Mouse (Mus musculus) heart, embryonic 13.5 days (tissue): ENCODE data around the gene Zfp704. TPM values are rescaled to one million over a fixed set of nuclear protein-coding genes. Genes with fewer than 3 reads are reported as not detected.

Experiments
- ATAC-seq: fragments of 200-750 bp; cut with Nextera tagmentation; 2 replicates; pipeline ENCODE4 v1.8.0; 2017; ENCODE audit warnings: moderate TSS enrichment; ENCODE audit not compliant: insufficient number of reproducible peaks, low FRiP score, low TSS enrichment; ENCODE audit errors: extremely low read depth
- H3K27ac ChIP-seq: fragments of 300-500 bp; sonication (generic); replicated peaks from 2 replicates; pipeline ENCODE4 v1.5.1; 2015; ENCODE audit warnings: moderate library complexity, mild to moderate bottlenecking, inconsistent platforms
- H3K27me3 ChIP-seq: fragments of 300-500 bp; sonication (generic); replicated peaks from 2 replicates; pipeline ENCODE4 v1.6.1; 2015; ENCODE audit warnings: mild to moderate bottlenecking, inconsistent platforms
- H3K36me3 ChIP-seq: fragments of 300-500 bp; sonication (generic); 2 replicates; pipeline ENCODE4 v1.6.1; 2015; ENCODE audit warnings: mild to moderate bottlenecking, inconsistent platforms
- H3K4me1 ChIP-seq: fragments of 300-500 bp; sonication (generic); 2 replicates; pipeline ENCODE4 v1.6.1; 2015; ENCODE audit warnings: inconsistent platforms
- H3K4me2 ChIP-seq: fragments of 300-500 bp; sonication (generic); 2 replicates; pipeline ENCODE4 v1.6.1; 2015; ENCODE audit warnings: inconsistent platforms, mild to moderate bottlenecking, moderate library complexity
- H3K4me3 ChIP-seq: fragments of 300-500 bp; sonication (generic); 2 replicates; pipeline ENCODE4 v1.5.1; 2015; ENCODE audit warnings: moderate library complexity, mild to moderate bottlenecking, inconsistent platforms
- H3K9ac ChIP-seq: fragments of 300-500 bp; sonication (generic); 2 replicates; pipeline ENCODE4 v1.6.1; 2015; ENCODE audit warnings: inconsistent platforms, mild to moderate bottlenecking, moderate library complexity
- H3K9me3 ChIP-seq: fragments of 300-500 bp; sonication (generic); 2 replicates; pipeline ENCODE4 v1.6.1; 2016; ENCODE audit warnings: inconsistent platforms
- WGBS: fragments of 180-500 bp; shearing (Covaris S2); methylation state at CpG from one replicate; pipeline ENCODE4 v1.1.7; 2015; ENCODE audit warnings: mixed read lengths; 5-methylcytosine and 5-hydroxymethylcytosine counted together
- polyA plus RNA-seq: library from polyadenylated mRNA; unstranded; fragments of >200 nt; fragmentation: Nextera tagmentation; extraction: Ambion mirVana; gene quantifications from 2 replicates; pipeline ENCODE4 v1.2.1, GENCODE M21; 2015

Zfp704 gene
- polyA plus RNA-seq, 1 experiment from 2014 or later: 6.5 TPM

DNA sequence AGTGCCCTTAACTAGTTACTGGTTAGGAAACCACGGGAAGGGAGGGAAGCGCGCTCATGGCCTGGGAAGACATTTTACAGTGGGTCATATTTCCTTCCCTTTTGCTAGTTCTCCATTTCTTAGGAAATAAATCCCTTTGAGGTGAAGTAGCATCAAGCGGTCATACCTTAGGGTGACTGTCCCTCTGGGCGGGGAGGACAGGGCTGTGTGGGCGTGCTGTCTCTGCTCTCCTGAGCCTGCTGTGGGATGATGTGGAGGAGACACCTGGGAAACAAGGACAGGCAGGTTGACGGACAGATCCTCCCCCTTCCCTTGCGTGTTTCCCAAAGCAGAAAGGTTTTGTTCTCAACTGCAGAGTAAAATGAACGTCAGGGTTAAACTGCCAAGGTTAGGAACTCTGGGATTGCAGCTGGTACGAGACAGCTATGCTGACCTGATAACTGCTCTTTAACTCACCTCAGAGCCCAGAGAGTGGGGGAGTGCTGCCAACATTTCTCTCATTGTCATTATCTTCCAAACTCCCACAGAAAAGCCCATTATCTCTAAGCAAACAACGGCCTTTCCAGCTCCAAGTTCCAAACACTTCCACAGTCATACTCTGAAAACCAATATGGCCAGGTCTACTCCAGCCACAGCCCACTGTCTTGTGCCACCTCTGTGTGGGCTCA is 170.1 kb downstream of the Zfp704 start:
- 57% methylated on average over 11 of the region's 11 CpGs for WGBS
- Histone ChIP-seq H3K4me2 (no peak overlapping the region), H3K4me3 (no peak overlapping the region), H3K27me3 (no peaks in the 10 kb centered on the region), H3K4me1 (peaks cover 74% of the 10 kb centered on the region), H3K36me3 (peaks cover 36% of the 10 kb centered on the region), H3K9me3 (no peaks in the 10 kb centered on the region), H3K9ac (no peak overlapping the region), H3K27ac (peak overlapping the region; percentile 97)
- no peak for ATAC-seq

DNA sequence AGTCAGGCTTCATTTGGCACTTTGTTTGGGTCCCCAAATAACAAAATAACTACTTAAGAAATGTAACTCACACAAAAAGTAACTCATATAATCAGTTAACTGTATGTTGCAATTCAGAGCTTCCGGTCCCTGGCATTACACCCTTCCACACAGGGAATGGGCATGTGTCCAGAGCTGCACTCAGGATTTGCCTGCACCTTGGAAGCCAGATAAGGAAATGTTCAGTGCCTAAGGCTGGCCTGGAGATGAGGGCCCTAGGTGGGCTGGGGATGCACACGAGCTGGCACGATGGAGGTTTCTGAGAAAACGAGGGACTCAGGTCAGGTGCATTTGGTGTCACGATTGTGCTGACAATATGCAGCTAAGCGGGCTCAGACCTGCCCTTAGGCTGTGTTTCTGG is 173.6 kb downstream of the Zfp704 start:
- ATAC-seq: no peak
- no peak overlapping the region for H3K4me3 ChIP-seq
- WGBS: 51% methylated on average over 6 of the region's 6 CpGs
- peak overlapping the region; percentile 71 for H3K27ac ChIP-seq
- no peak overlapping the region for H3K9ac ChIP-seq
- H3K27me3 ChIP-seq: no peaks in the 10 kb centered on the region
- no peak overlapping the region for H3K4me2 ChIP-seq
- peaks cover 34% of the 10 kb centered on the region for H3K36me3 ChIP-seq
- peaks cover 69% of the 10 kb centered on the region for H3K4me1 ChIP-seq
- H3K9me3 ChIP-seq: no peaks in the 10 kb centered on the region

DNA sequence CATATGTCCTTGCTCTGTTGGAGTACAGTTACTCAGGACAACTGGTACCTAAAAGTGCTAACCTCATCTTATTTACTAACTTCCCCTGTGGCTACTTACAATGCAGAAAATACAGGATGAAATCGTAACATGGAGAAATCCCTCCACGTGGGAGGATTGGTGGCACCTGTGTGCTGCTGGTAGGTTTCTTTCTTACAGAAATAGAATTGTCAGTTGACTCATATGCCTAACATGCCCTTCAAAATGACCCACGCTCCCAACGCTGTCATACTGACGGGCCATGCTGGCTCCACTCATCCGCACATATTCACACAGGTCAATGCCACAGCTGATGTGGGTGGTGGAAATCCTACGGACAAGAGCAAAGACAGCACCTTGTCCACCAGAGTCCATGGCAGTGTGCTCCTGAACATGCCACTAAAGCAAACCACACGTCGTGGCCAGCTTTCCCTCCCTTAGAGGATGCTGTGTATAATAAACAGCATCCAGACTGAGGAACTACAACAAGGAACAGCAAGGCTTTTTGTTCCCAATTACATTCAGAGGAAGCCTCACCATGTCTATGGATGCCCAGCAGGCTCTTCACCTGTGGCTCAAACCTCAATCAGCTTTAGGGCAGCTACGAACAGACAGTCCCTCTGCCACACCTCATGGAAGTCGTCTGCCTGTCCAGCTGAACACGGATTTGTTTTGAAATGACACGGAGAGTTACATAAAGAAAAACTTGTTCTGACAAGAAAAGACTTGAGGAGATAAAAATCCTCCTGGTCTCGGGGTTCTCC is 175.3 kb downstream of the Zfp704 start:
- no peak overlapping the region for H3K9ac ChIP-seq
- H3K9me3 ChIP-seq: no peaks in the 10 kb centered on the region
- peaks cover 58% of the 10 kb centered on the region for H3K4me1 ChIP-seq
- ATAC-seq: no peak
- H3K27me3 ChIP-seq: no peaks in the 10 kb centered on the region
- H3K27ac ChIP-seq: no peak overlapping the region
- H3K36me3 ChIP-seq: peaks cover 34% of the 10 kb centered on the region
- no peak overlapping the region for H3K4me2 ChIP-seq
- H3K4me3 ChIP-seq: no peak overlapping the region
- WGBS: 68% methylated on average over 14 of the region's 14 CpGs

DNA sequence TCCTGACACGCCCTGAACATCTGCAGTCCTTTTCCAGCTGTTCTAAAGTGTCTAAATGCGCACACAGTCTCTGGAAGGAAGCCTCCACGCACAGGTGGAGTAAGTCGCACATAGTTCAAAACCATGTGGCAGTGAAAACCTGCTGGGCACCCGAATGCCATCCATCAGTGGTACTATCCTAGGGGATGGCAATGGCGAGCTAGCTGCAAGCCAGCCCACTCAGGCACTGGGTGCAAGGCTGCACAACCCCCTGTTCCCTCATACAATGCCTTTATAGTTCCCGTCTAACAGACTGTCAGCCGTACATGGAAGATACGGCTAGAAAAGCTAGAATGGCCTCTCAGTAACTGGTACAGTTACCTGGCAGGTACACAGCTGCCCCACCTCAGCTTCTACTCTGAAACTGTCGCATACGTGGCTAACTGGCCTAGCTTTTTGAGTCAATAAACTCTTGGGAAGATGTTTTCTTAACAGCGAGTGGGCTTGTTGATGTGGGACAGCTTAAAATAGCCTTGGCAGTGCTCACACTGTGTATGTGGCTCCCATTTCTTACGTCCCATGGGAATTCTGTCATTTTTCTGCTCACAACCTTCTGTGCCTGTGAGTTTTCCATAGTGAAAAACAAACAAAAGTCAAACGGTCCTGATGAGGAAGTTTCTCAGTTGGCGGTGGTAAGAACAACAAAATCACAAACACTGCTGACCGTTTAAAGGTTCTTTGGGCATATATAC is 176.9 kb downstream of the Zfp704 start:
- Histone ChIP-seq H3K9me3 (no peaks in the 10 kb centered on the region), H3K4me1 (peaks cover 55% of the 10 kb centered on the region), H3K4me2 (no peak overlapping the region), H3K4me3 (no peak overlapping the region), H3K27ac (peak overlapping the region; percentile 38; the same call in 1 of the 2 replicates), H3K36me3 (peaks cover 21% of the 10 kb centered on the region), H3K27me3 (no peaks in the 10 kb centered on the region), H3K9ac (no peak overlapping the region)
- no peak for ATAC-seq
- 78% methylated on average over 16 of the region's 16 CpGs for whole genome bisulfite sequencing

DNA sequence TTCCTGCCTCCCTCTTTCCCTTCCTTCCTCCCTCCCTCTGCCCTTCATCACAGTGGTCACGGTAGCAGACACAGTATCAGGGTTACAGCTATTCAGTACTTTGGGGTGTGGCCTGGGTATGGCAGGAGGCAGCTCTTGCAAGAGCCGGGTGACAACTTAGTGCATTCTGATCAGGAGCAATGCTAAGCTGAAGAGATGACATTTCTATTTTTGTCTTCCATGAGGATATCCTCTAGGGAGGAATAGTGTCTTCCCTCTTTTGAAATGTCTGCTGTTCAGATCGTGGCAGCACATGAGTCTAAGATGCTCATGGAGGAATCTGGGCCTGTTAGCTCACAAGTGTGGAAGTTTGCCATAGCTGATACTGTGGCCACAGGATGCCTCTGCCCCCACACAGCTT is 177.7 kb downstream of the Zfp704 start:
- no peaks in the 10 kb centered on the region for H3K27me3 ChIP-seq
- H3K9ac ChIP-seq: no peak overlapping the region
- H3K27ac ChIP-seq: peak overlapping the region; percentile 38; the same call in 1 of the 2 replicates
- no peak for ATAC-seq
- H3K4me2 ChIP-seq: no peak overlapping the region
- no peaks in the 10 kb centered on the region for H3K9me3 ChIP-seq
- H3K4me1 ChIP-seq: peaks cover 55% of the 10 kb centered on the region
- H3K4me3 ChIP-seq: no peak overlapping the region
- WGBS: 24% methylated on average over 3 of the region's 3 CpGs
- H3K36me3 ChIP-seq: peaks cover 14% of the 10 kb centered on the region

DNA sequence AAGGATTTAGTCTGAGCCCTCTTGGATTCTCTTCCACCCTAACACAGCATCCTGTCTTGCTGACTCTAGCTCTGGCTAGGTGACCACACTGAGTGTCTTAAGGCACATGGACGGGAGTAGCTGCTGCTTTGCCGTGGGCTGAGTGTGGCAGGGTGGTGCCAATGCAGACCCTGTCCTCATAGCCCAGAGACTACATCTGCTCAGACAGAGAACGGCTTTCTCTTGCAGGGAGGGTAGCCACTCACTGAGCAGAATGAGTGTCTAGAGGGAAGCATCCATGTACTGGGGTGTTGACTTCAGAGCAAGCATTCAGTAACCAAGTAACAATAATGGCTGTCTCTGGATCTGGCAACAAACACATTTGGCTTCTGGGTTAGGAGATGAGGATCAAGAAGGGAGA is 179.9 kb downstream of the Zfp704 start:
- Histone ChIP-seq H3K27ac (no peak overlapping the region), H3K27me3 (no peaks in the 10 kb centered on the region), H3K4me2 (no peak overlapping the region), H3K4me1 (peaks cover 36% of the 10 kb centered on the region), H3K9me3 (no peaks in the 10 kb centered on the region), H3K4me3 (no peak overlapping the region), H3K36me3 (peaks cover 8% of the 10 kb centered on the region), H3K9ac (no peak overlapping the region)
- no peak for ATAC-seq
- 87% methylated on average over 3 of the region's 3 CpGs for WGBS

DNA sequence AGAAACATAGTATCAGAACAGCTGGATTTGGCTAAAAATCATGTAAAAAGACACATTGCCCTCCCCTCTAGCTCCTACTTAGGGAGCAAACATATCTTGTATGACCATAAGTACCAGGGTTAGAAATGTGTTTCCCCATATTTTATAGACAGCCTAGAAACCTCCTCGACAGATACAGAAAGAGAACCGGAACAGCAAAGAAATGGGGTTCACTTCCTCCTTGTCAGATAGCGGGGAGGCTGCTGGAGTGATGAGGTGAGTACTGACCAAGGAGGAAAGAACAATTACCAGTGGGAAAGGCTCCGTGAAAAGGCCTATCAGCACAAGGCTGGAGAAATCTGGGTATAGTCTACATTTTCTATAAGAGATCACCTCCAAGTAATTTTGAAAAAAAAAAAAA is 182.1 kb downstream of the Zfp704 start:
- no peak overlapping the region for H3K27ac ChIP-seq
- H3K36me3 ChIP-seq: no peaks in the 10 kb centered on the region
- WGBS: 83% methylated on average over 4 of the region's 4 CpGs
- no peak overlapping the region for H3K9ac ChIP-seq
- peaks cover 21% of the 10 kb centered on the region for H3K4me1 ChIP-seq
- H3K9me3 ChIP-seq: no peaks in the 10 kb centered on the region
- H3K4me2 ChIP-seq: no peak overlapping the region
- ATAC-seq: no peak
- no peaks in the 10 kb centered on the region for H3K27me3 ChIP-seq
- H3K4me3 ChIP-seq: no peak overlapping the region

DNA sequence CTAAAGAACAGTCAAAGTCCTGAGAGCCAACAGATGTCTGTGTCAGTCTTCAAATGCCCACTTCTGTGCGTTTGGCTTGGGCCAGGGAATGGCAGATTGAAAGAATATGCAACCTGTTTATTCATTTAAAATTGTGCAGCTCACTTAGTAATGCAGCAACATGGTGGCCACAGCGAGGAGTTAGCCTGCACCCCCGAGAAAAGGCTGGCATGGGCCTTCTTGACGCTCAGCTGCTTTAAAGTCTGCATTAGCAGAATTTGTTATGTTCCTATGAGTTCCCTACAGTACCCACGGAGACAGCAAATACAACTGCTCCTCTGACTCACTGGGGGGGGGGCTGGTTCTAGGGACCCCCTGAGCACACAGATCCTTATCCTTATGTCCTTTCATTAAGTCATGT is 184.2 kb downstream of the Zfp704 start:
- 83% methylated on average over 5 of the region's 5 CpGs for WGBS
- no peaks in the 10 kb centered on the region for H3K9me3 ChIP-seq
- H3K4me3 ChIP-seq: no peak overlapping the region
- H3K36me3 ChIP-seq: no peaks in the 10 kb centered on the region
- no peak overlapping the region for H3K9ac ChIP-seq
- H3K27ac ChIP-seq: no peak overlapping the region
- H3K27me3 ChIP-seq: no peaks in the 10 kb centered on the region
- no peak for ATAC-seq
- H3K4me1 ChIP-seq: no peaks in the 10 kb centered on the region
- no peak overlapping the region for H3K4me2 ChIP-seq

DNA sequence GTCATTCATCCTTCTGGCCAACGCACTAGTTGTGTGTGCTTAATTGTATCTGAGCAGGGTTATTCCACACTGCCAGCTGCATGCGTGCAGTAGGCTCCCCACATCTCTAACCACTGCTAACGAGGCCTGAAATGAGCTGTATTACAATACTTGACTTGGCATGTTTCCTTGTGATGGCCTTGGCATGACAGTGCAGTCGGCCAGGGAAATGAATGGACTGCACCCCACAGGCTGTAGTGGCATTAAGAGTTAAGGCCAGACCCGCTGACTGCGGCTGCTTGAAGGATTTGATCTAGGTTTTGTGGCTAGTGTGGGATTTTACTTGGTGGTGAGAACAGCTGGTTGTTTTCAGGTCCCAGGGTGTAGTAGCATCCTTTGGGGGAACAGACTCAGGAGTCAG is 185.2 kb downstream of the Zfp704 start:
- no peaks in the 10 kb centered on the region for H3K4me1 ChIP-seq
- no peaks in the 10 kb centered on the region for H3K36me3 ChIP-seq
- no peak overlapping the region for H3K9ac ChIP-seq
- no peak overlapping the region for H3K27ac ChIP-seq
- 87% methylated on average over 6 of the region's 6 CpGs for WGBS
- H3K4me2 ChIP-seq: no peak overlapping the region
- H3K27me3 ChIP-seq: no peaks in the 10 kb centered on the region
- no peak overlapping the region for H3K4me3 ChIP-seq
- H3K9me3 ChIP-seq: no peaks in the 10 kb centered on the region
- no peak for ATAC-seq

DNA sequence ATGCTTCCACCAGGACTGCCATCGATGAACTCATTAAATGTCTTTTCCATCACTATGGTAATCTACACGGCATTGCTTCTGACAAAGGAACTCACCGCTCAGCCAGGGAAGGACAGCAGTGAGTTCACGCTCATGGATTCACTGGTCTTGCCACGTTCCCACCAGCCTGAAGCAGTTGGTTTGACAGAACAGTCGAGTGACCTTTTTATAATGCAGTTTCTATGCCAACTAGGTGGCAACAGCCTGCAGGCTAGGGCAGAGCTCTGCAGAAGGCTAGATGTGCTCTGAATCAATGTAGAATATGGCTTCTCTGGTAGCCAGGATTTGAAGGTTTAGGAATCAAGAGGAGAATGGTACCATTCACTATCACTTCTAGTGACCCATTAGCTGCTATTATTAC is 186.2 kb downstream of the Zfp704 start:
- H3K4me3 ChIP-seq: no peak overlapping the region
- no peak for ATAC-seq
- no peak overlapping the region for H3K27ac ChIP-seq
- no peak overlapping the region for H3K9ac ChIP-seq
- no peaks in the 10 kb centered on the region for H3K36me3 ChIP-seq
- H3K9me3 ChIP-seq: no peaks in the 10 kb centered on the region
- H3K4me2 ChIP-seq: no peak overlapping the region
- WGBS: 85% methylated on average over 6 of the region's 6 CpGs
- no peaks in the 10 kb centered on the region for H3K4me1 ChIP-seq
- H3K27me3 ChIP-seq: no peaks in the 10 kb centered on the region

DNA sequence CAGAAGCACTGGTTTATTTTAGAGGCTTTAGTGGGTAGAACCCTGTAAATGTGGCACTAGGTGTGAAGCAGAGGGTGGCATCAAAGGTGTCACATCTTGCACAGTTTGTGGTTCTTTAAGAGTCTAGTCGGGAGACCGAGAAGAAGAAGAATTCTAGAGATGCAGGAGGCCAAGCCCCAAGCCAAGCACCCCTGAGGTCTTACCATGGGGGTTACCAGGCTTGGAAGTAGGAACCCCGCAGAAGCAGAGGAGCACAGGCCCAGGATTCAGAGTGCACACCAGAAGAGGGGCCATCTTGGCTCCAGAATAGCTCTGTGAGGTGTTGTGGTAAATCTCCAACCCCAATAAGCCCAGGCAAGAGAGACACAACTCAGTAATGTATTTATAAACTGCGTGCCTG is 201.0 kb downstream of the Zfp704 start:
- ATAC-seq: no peak
- peaks cover 42% of the 10 kb centered on the region for H3K4me1 ChIP-seq
- H3K4me2 ChIP-seq: no peak overlapping the region
- H3K9ac ChIP-seq: no peak overlapping the region
- WGBS: 73% methylated on average over 4 of the region's 4 CpGs
- no peaks in the 10 kb centered on the region for H3K27me3 ChIP-seq
- no peak overlapping the region for H3K4me3 ChIP-seq
- no peaks in the 10 kb centered on the region for H3K36me3 ChIP-seq
- H3K9me3 ChIP-seq: peaks cover 4% of the 10 kb centered on the region; the same call in 1 of the 2 replicates
- H3K27ac ChIP-seq: no peak overlapping the region
